Mouse (Mus musculus) cortical plate, adult 2 months (tissue): ENCODE data around the gene Cfap54.

ENCODE experiments used
- CTCF ChIP-seq: fragments of 200-500 bp; IDR thresholded peaks from 2 replicates; pipeline ENCODE4 v1.5.1; 2011; ENCODE audit warnings: mild to moderate bottlenecking, control low read depth, low read length; ENCODE audit not compliant: insufficient read depth; ENCODE audit errors: extremely low read depth
- POLR2A ChIP-seq: fragments of 200-500 bp; IDR thresholded peaks from 2 replicates; pipeline ENCODE4 v1.6.1; 2011; ENCODE audit warnings: mild to moderate bottlenecking, low read length, control low read depth; ENCODE audit not compliant: insufficient read depth; ENCODE audit errors: extremely low read depth

- no peak for TF ChIP-seq CTCF
- TF ChIP-seq POLR2A = no peak
Observed at GRCm38 (mm10) chr10:92810894-92811293, 270.5 kb downstream of the Cfap54 start.
